Mouse (Mus musculus): ENCODE results near the gene Kif24.

GRCm38 (mm10) chr4:41481601-41482017, 16.9 kb upstream of the Kif24 start:
- TF ChIP-seq GATA1 (IDR thresholded peaks at IDR 0.05; ENCODE audit: borderline replicate concordance, low read length) (no peak), FLI1 (IDR thresholded peaks at IDR 0.05; ENCODE audit: low read length) (no peak)
